Mouse (Mus musculus): ENCODE data around the gene Zfp354a.

Zfp354a gene

GRCm38 (mm10) chr11:51063276-51063675 is 4.2 kb downstream of the Zfp354a start:
- no peak for DNase-seq (ENCODE audit: low read depth, low spot score)
- Histone ChIP-seq H3K36me3 (ENCODE audit: control insufficient read depth, insufficient read depth, low read length, poor library complexity, severe bottlenecking) (no peaks in the 10 kb centered on the region), H3K27me3 (ENCODE audit: control insufficient read depth, insufficient read depth, low read length, poor library complexity, severe bottlenecking) (no peaks in the 10 kb centered on the region)

- DNase-seq (ENCODE audit: low read depth, low spot score) = no peak
- no peaks in the 10 kb centered on the region for H3K36me3 ChIP-seq (ENCODE audit: control insufficient read depth, insufficient read depth, low read length, poor library complexity, severe bottlenecking)
- no peaks in the 10 kb centered on the region for H3K27me3 ChIP-seq (ENCODE audit: control insufficient read depth, insufficient read depth, low read length, poor library complexity, severe bottlenecking)
Measured at GRCm38 (mm10) chr11:51063841-51064240, 4.8 kb downstream of the Zfp354a start.

GRCm38 (mm10) chr11:51084527-51084926 is 25.5 kb downstream of the Zfp354a start:
- H3K36me3 ChIP-seq (ENCODE audit: control insufficient read depth, insufficient read depth, low read length, poor library complexity, severe bottlenecking) = no peaks in the 10 kb centered on the region
- no peak for DNase-seq (ENCODE audit: low read depth, low spot score)
- no peaks in the 10 kb centered on the region for H3K27me3 ChIP-seq (ENCODE audit: control insufficient read depth, insufficient read depth, low read length, poor library complexity, severe bottlenecking)

DNA sequence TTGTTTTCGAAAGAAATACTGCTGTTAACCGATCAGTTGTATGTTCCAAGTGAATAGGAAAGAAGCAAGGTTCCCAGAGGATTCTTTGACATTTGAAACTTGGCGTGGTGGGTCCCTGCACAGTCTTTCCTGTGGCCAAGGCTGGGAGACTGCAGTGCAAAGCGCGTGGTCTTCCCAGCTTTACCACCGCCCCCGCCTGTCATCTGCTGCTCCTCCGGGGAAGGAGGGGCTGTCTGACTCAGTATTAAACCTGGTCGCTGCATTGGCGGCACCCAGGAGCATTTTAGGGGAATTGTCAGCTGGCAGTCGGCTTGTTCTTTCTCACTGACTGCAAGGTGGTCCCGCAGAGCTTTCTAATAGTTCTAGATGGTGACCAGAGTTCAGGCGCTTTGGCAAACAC is 26.2 kb downstream of the Zfp354a start:
- DNase-seq (ENCODE audit: low read depth, low spot score) = no peak
- no peaks in the 10 kb centered on the region for H3K27me3 ChIP-seq (ENCODE audit: control insufficient read depth, insufficient read depth, low read length, poor library complexity, severe bottlenecking)
- H3K36me3 ChIP-seq (ENCODE audit: control insufficient read depth, insufficient read depth, low read length, poor library complexity, severe bottlenecking) = no peaks in the 10 kb centered on the region

DNA sequence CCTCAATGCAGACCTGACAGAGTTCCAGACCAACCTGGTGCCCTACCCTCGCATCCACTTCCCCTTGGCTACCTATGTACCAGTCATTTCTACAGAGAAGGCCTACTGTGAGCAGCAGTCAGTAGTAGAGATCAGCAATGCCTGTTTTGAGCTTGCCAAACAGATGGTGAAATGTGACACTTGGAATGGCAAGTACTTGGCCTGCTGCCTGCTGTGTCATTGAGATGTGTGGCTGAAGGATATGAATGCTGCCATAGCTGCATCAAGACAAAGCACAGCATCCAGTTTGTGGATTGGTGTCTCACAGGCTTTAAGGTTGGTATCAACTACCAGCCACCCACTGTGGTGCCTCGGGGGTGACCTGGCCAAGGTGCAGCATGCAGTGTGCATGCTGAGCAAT is 48.2 kb downstream of the Zfp354a start:
- Histone ChIP-seq H3K27me3 (ENCODE audit: control insufficient read depth, insufficient read depth, low read length, poor library complexity, severe bottlenecking) (no peaks in the 10 kb centered on the region), H3K36me3 (ENCODE audit: control insufficient read depth, insufficient read depth, low read length, poor library complexity, severe bottlenecking) (no peaks in the 10 kb centered on the region)
- DNase-seq (ENCODE audit: low read depth, low spot score) = no peak

- no peaks in the 10 kb centered on the region for H3K36me3 ChIP-seq (ENCODE audit: control insufficient read depth, insufficient read depth, low read length, poor library complexity, severe bottlenecking)
- no peak for DNase-seq (ENCODE audit: low read depth, low spot score)
- no peaks in the 10 kb centered on the region for H3K27me3 ChIP-seq (ENCODE audit: control insufficient read depth, insufficient read depth, low read length, poor library complexity, severe bottlenecking)
Measured at GRCm38 (mm10) chr11:51110621-51111020, 51.6 kb downstream of the Zfp354a start.
